Mouse (Mus musculus) kidney, postnatal 0 days (tissue): ENCODE results near the gene Atp8b5. TPM values are rescaled to one million over a fixed set of nuclear protein-coding genes. Genes with fewer than 3 reads are reported as not detected.

ENCODE experiments used
- ATAC-seq: fragments of 200-750 bp; cut with Nextera tagmentation; replicated peaks from 2 replicates; pipeline ENCODE4 v1.8.0; 2017; ENCODE audit warnings: low read depth, moderate number of reproducible peaks, moderate TSS enrichment, moderate library complexity; ENCODE audit not compliant: low FRiP score
- DNase-seq: peaks from one replicate; pipeline ENCODE4 v3.0.0-alpha.2; 2016; ENCODE audit warnings: low spot score
- H3K27ac ChIP-seq: fragments of 300-500 bp; sonication (generic); 2 replicates; pipeline ENCODE4 v1.5.1; 2014; ENCODE audit warnings: mild to moderate bottlenecking
- H3K27me3 ChIP-seq: fragments of 300-500 bp; sonication (generic); 2 replicates; pipeline ENCODE4 v1.6.1; 2014; ENCODE audit warnings: low read length, mixed read lengths; ENCODE audit not compliant: insufficient read depth
- H3K36me3 ChIP-seq: fragments of 300-500 bp; sonication (generic); 2 replicates; pipeline ENCODE4 v1.6.1; 2014; ENCODE audit warnings: low read length, mixed read lengths; ENCODE audit not compliant: insufficient read depth
- H3K4me1 ChIP-seq: fragments of 300-500 bp; sonication (generic); replicated peaks from 2 replicates; pipeline ENCODE4 v1.6.1; 2014; ENCODE audit warnings: antibody characterized with exemption, low read length, mixed read lengths; ENCODE audit not compliant: insufficient read depth
- H3K4me2 ChIP-seq: fragments of 300-500 bp; sonication (generic); 2 replicates; pipeline ENCODE4 v1.6.1; 2014; ENCODE audit warnings: mild to moderate bottlenecking, low read length, moderate library complexity, mixed read lengths
- H3K4me3 ChIP-seq: fragments of 300-500 bp; sonication (generic); replicated peaks from 2 replicates; pipeline ENCODE4 v1.5.1; 2014; ENCODE audit warnings: low read depth, low read length
- H3K9ac ChIP-seq: fragments of 300-500 bp; sonication (generic); 2 replicates; pipeline ENCODE4 v1.6.1; 2014; ENCODE audit warnings: low read depth, low read length
- H3K9me3 ChIP-seq: fragments of 300-500 bp; sonication (generic); replicated peaks from 2 replicates; pipeline ENCODE4 v1.6.1; 2016; ENCODE audit warnings: low read length, inconsistent platforms, mixed read lengths
- CTCF ChIP-seq: IDR thresholded peaks from 2 replicates; pipeline ENCODE4 v1.5.1; 2016; ENCODE audit warnings: antibody characterized with exemption, low read depth, mild to moderate bottlenecking, moderate library complexity
- WGBS: fragments of 180-500 bp; shearing (Covaris S2); extraction: QIAGEN DNeasy Blood & Tissue Kit; methylation state at CpG from one replicate; pipeline ENCODE4 v1.1.7; 2014; 5-methylcytosine and 5-hydroxymethylcytosine counted together
- polyA plus RNA-seq: library from polyadenylated mRNA; unstranded; fragments of >200 nt; fragmentation: Nextera tagmentation; extraction: Ambion mirVana; gene quantifications from 2 replicates; pipeline ENCODE4 v1.2.1, GENCODE M21; 2015

The Atp8b5 gene
- polyA plus RNA-seq, 1 experiment from 2014 or later = 0.51 TPM

DNA sequence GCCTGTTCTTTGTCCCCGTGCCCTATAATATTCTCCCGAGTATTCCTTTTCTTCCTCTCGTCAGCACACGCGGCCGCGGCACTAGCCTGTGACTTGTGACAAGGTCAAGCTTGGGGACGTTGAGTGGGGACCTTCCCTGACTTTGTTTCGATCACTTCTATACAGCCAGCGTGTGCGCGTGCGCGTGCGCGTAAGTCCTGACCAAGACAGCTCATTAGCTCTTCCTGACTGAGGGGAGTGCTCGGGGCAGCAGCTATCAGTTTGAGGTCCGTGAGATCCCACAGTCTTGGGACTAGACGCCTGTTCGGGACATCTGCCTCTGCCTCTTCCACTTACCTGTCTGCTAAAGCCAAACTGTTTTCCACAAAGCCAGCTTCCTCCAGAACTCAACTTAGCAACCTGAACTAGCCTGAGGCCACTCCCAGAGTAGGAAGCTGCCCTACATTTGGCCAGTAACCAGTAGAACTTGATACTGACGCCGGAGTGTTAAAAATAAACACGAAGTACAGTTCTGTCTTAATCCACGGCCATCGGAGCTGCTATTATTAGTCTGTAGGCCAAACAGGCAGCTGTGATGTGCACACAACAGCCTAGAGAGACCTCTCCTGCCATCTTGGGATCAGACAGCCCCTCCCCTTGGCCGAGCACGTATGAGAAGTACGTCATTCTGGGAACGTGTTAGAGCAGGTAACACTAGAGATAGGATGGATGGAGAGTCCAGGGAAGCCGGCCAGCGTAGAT, 132.6 kb downstream of the Atp8b5 start:
- 62% methylated on average over 31 of the region's 31 CpGs for WGBS
- Histone ChIP-seq H3K9me3 (no peaks in the 10 kb centered on the region), H3K4me1 (peaks cover 44% of the 10 kb centered on the region), H3K27me3 (no peaks in the 10 kb centered on the region), H3K4me3 (no peak overlapping the region), H3K4me2 (peak overlapping the region; percentile 21), H3K27ac (peak overlapping the region; percentile 66), H3K36me3 (no peaks in the 10 kb centered on the region), H3K9ac (peak overlapping the region; percentile 2; the same call in 1 of the 2 replicates)
- ATAC-seq = no peak
- DNase-seq = peak; percentile 62
- TF ChIP-seq CTCF = no peak

DNA sequence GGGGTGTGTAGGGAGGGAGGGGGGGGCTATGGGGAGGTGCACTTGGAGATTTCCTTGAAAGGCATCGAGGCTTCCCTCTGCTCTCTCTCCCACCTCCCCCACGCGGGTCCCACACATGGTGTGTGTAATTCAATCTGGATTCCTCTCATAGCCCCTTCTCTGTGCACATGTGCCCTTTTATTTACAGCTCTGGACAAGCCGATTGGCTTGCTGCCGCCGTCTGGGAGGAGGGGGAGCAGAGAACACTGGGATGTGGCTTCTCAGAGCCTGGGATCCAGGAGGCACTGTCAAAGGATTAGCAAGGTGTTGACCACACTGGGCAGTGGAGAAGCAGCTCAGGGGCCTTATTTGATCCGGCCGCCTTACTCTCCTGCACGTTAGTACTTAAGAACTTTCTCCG, 134.0 kb downstream of the Atp8b5 start:
- no peak for TF ChIP-seq CTCF
- H3K4me2 ChIP-seq = 0 out of 2 replicates have a peak overlapping the region, but pooled peaks have one; percentile 10
- H3K9ac ChIP-seq = no peak overlapping the region

GRCm38 (mm10) chr4:43401486-43401885, 134.5 kb downstream of the Atp8b5 start:
- H3K4me1 ChIP-seq = peaks cover 51% of the 10 kb centered on the region
- DNase-seq (no peak), ATAC-seq (no peak)
- no peaks in the 10 kb centered on the region for H3K36me3 ChIP-seq
- no peak for TF ChIP-seq CTCF
- 77% methylated on average over 10 of the region's 10 CpGs for WGBS
- no peak overlapping the region for H3K4me3 ChIP-seq
- H3K27ac ChIP-seq = peak overlapping the region; percentile 66
- no peaks in the 10 kb centered on the region for H3K27me3 ChIP-seq
- H3K9ac ChIP-seq = no peak overlapping the region
- H3K4me2 ChIP-seq = 0 out of 2 replicates have a peak overlapping the region, but pooled peaks have one; percentile 10
- no peaks in the 10 kb centered on the region for H3K9me3 ChIP-seq

More for the DNA sequence above, 134.0 kb downstream of the Atp8b5 start:
- H3K9me3 ChIP-seq = no peaks in the 10 kb centered on the region
- H3K27ac ChIP-seq = peak overlapping the region; percentile 66
- H3K36me3 ChIP-seq = no peaks in the 10 kb centered on the region
- 16% methylated on average over 10 of the region's 10 CpGs for WGBS
- H3K4me1 ChIP-seq = peaks cover 51% of the 10 kb centered on the region
- ATAC-seq = peak; percentile 77
- no peaks in the 10 kb centered on the region for H3K27me3 ChIP-seq
- H3K4me3 ChIP-seq = no peak overlapping the region
- peak; percentile 92 for DNase-seq

DNA sequence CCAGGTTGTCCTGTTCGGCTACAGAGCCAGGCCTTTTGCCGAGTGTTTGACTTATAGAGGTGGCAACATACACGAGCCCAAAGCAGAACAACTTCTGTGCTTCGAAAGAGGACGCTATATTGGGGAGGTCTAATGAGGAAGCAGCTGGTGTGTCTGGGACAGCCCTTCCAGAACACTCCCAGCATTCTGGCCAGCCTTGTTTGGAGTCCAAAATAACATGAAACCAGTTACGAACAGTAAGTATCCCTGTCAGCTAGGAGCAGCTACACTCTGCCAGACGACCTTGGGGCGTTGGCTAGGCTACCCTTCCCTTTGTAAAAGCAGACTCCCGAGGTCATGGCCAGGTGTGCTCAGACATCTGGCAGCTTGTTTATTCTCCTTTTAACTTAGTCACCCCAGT, 135.3 kb downstream of the Atp8b5 start:
- Histone ChIP-seq H3K27ac (0 out of 2 replicates have a peak overlapping the region, but pooled peaks have one; percentile 66), H3K36me3 (no peaks in the 10 kb centered on the region), H3K27me3 (no peaks in the 10 kb centered on the region), H3K9me3 (no peaks in the 10 kb centered on the region), H3K4me1 (peaks cover 55% of the 10 kb centered on the region), H3K4me3 (no peak overlapping the region), H3K4me2 (no peak overlapping the region), H3K9ac (no peak overlapping the region)
- TF ChIP-seq CTCF = no peak
- WGBS = 53% methylated on average over 9 of the region's 9 CpGs
- ATAC-seq = no peak
- DNase-seq = no peak

GRCm38 (mm10) chr4:43404697-43405096, 137.7 kb downstream of the Atp8b5 start:
- Histone ChIP-seq H3K27ac (no peak overlapping the region), H3K36me3 (no peaks in the 10 kb centered on the region), H3K9me3 (no peaks in the 10 kb centered on the region), H3K4me1 (peaks cover 43% of the 10 kb centered on the region), H3K27me3 (no peaks in the 10 kb centered on the region), H3K4me3 (no peak overlapping the region), H3K9ac (no peak overlapping the region), H3K4me2 (no peak overlapping the region)
- WGBS = 88% methylated on average over 10 of the region's 10 CpGs
- no peak for TF ChIP-seq CTCF
- DNase-seq (no peak), ATAC-seq (no peak)

- 2% methylated on average over 28 of the region's 28 CpGs for WGBS
- H3K27ac ChIP-seq = peak overlapping the region; percentile 92
- peaks cover 31% of the 10 kb centered on the region for H3K4me1 ChIP-seq
- no peaks in the 10 kb centered on the region for H3K36me3 ChIP-seq
- peak; percentile 82 for TF ChIP-seq CTCF
- no peaks in the 10 kb centered on the region for H3K27me3 ChIP-seq
- DNase-seq = peak; percentile 99
- peak overlapping the region; percentile 81 for H3K4me2 ChIP-seq
- no peaks in the 10 kb centered on the region for H3K9me3 ChIP-seq
- H3K4me3 ChIP-seq = peak overlapping the region; percentile 46
- peak; percentile 94 for ATAC-seq
- peak overlapping the region; percentile 57 for H3K9ac ChIP-seq
These were observed 139.4 kb downstream of the Atp8b5 start for GRCm38 (mm10) chr4:43406162-43406971.
